Mouse (Mus musculus): ENCODE results near the gene Fkbpl. TPM values are rescaled to one million over a fixed set of nuclear protein-coding genes. Genes with fewer than 3 reads are reported as not detected.

The Fkbpl gene
- total RNA-seq, 2 experiments from 2014 or later: 5.5 to 26.2 TPM

DNA sequence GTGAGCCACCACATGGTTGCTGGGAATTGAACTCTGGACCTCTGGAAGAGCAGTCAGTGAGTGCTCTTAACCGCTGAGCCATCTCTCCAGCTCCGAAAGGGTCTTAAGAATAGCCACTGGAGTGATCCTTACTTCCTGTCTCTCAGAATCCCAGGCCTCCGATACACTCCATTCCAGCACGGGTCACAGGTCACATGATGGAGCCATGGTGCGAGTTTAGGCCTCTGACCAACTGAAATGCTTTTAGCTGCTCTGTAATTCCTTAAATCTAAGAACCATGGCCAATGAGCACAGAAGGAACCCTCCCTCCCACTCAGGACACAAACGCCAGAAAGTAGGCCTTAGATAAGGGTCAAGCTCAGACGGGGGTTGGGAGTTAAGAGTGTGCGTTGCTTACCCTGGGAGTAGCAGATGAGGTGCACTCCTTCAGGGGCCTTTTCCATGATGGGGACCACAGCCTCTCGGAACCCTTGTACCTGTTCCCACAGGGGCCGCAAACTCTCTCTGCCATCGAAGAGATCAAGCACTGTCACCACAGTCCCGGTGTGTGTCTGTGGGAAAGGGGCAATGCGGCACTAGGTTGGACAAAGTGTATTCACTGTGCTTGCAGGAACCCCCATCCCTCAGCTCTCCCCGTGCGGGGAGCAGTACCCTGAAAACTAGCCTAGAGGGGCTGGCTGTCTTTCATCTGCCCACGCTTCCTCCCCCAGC, 18.3 kb upstream of the Fkbpl start:
- no peak for ATAC-seq (replicated peaks; ENCODE audit: low FRiP score, low TSS enrichment, poor library complexity, severe bottlenecking)

DNA sequence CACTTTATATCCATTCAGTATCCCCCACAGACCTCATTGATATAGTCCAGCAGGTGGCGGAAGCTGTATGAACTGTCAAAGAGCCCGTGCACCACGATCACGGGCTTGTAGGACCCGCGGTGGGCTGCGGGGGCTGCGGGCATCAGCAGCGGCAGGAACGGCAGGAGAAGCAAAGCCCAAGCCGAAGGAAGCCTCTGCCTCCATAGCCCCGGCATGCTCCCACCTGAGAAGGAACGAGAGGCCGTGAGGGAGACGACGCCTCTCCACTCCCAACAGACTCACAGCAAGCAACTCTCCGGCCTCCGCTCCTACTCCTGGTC, 17.8 kb upstream of the Fkbpl start:
- ATAC-seq (replicated peaks; ENCODE audit: low FRiP score, low TSS enrichment, poor library complexity, severe bottlenecking): peak; percentile 48; the same call in 1 of the 2 replicates

DNA sequence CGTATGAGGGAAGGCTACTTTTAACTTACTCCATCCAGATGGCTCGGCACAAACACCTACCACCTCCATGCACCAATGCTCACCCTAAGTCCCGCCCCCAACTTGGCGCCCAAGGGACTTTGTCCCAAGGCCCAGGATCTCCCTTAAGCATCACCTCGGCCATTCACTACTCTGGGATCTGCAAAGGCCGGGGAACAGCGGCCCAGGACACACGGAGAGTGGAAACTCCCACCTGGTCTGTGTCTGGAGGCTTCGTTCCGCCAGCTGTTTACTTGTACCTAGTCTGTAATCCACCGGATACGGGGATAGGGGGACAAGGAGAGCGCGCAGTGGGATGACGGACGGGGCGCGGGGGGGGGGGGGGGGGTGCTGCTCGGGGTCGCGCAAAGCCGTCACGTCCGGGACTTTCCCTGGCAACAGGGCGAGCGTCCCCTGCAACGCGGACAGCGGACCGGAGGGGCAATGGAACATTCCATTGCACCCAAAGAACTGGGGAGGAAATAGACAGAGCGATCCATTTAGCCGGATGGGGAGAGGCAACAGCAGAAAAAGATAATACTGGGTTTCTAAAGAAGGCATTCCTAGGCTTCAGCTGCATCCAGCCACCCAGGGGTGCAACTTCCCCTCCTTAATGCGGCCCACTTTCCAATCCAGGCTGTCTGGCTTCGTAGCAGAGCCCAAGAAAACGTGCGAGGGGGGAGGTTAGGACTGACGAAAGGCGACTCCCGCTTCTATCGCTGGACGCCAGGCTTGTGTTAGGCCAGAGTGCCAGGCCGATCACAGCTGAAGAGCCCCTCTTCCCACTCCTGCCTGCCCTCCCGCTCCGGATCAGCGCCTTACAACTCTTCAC, 17.2 kb upstream of the Fkbpl start:
- ATAC-seq (replicated peaks; ENCODE audit: low FRiP score, low TSS enrichment, poor library complexity, severe bottlenecking): peak; percentile 72

DNA sequence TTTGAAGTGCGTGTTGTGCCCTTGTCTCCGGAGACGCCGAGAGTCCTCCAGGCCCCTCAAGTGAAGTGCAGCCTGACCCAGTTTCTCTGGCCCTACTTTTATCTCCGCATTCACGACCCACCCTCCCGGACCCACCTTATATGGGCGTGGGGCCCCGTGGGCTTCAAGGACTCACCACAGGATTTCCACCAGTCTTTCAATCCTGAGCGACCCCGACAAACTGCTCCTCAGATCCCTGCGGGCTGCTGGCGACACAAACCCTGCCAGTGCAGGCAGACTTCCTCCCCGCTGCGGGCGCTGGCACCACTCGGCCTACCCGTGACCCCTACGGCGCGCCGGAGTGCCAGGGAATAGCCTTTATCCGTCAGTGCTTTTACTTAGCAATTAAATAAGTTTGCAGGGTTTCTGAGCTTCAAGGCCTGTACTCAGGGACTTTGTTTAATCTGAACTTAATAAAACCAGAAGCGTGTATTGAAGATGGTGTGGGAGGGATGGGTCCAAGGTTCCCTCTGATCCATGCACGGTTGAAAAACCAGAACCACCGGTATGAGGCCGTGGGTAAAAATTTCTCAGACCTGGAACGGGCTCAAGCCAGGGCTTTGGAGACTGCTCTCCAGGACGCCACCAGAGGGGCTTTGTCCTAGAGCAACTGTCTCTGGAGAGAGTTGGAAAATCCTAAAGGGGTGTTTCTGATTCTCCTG, 16.5 kb upstream of the Fkbpl start, which contains the start of gene Ppt2:
Gene Ppt2 (minus strand): TSS at position 568 of the 701 bp plus-strand sequence.
- no peak for ATAC-seq (replicated peaks; ENCODE audit: low FRiP score, low TSS enrichment, poor library complexity, severe bottlenecking)

DNA sequence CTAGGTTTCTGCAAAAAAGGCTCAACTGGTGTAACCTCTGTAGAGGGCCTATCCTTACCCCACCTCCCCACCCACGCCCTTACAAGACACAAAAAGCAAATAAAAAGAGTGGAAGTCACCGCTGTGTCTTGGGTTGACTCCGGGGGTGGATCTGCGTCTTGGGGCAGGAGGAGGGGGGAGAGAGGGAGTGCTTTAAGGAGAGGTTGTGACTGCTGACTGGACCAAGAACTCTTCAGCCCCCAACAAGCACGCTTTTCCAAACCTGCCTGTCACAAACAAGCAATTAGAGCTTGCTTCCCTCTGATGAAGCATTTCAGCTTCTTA, 16.0 kb upstream of the Fkbpl start:
- no peak for ATAC-seq (replicated peaks; ENCODE audit: low FRiP score, low TSS enrichment, poor library complexity, severe bottlenecking)

DNA sequence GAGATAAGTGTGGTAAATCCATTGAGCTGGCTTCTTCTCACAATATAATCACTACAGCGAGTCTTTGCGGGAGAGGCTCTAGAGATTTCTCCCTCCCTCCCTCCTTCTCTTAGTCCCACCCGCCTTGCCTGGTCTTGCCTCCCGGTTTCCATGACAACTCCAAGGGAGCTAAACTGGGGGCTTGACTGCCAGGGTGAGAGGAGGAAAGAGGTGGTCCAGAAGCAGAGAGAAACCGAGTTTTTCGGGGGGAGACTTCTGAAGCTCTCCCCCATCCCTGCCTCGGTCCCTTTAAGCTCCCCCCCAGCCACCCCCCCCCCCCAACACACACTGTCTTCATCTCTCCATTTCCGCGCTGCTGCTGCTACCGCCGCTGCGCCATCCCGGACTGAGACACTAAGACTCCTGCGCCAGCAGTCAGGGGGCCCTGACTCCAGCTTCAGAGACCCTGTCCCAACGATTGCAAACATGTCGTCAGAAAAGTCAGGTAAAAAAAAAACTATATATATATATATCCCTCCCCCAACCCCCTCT, 15.3 kb upstream of the Fkbpl start, which contains the start of gene Prrt1:
Gene Prrt1 (plus strand): TSS at position 313 of the 531 bp plus-strand sequence.
- no peak for ATAC-seq (replicated peaks; ENCODE audit: low FRiP score, low TSS enrichment, poor library complexity, severe bottlenecking)

DNA sequence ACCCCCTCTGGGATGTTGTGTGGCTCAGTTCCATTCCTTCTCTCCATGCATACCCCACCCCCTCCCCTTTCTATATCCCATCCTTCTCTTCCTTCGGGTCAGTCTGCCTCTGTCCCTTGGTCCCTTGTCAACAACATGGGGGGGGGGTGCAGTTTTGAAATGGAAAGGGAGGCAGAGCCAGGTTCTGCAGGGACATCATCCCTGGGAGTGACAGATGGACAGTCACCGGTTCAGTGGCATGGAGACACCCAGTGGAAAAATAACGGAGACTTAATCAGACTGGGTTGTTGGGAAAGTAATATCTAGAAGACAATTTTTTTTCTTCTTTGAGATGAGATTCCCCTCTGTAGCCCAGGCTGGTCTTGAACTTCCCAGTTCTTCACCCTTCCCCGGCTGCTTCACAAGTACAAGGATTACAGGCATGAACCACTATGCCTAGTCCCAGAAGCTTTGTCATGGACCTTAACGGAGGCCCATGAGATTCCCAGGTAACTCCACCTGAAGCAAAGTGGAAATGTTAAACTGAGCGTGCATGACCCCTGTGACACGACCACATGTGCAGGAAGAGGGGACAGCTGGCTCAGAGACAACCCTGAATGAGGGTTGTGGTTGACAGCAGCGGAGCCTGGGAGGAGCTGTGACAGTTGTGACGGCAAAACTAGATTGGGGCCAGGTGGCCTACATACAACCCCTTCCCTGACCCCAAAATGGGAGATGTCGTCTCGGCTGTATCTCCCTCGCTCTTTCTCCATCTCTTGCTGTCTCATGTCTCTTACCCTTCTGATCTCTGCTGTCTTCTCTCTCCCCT, 14.6 kb upstream of the Fkbpl start:
- no peak for ATAC-seq (replicated peaks; ENCODE audit: low FRiP score, low TSS enrichment, poor library complexity, severe bottlenecking)

DNA sequence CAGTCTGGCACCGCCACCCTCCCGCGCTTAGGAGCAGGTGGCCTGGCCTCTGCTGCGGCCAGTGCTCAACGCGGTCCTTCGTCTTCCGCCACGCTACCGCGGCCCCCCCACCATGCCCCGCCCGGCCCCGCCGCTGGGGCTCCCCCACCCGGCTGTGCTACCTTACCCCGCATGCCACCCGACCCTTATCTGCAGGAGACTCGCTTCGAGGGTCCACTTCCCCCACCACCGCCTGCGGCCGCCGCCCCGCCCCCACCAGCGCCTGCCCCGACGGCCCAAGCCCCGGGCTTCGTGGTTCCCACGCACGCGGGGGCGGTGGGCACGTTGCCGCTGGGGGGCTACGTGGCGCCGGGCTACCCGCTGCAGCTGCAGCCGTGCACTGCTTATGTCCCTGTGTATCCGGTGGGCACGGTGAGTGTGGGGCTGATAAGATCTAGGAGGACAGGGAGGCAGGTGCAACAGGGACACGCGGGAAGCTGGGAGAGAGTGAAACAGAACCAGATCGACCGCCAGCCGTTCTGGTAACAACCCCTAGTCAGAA, 13.7 kb upstream of the Fkbpl start:
- no peak for ATAC-seq (replicated peaks; ENCODE audit: low FRiP score, low TSS enrichment, poor library complexity, severe bottlenecking)

DNA sequence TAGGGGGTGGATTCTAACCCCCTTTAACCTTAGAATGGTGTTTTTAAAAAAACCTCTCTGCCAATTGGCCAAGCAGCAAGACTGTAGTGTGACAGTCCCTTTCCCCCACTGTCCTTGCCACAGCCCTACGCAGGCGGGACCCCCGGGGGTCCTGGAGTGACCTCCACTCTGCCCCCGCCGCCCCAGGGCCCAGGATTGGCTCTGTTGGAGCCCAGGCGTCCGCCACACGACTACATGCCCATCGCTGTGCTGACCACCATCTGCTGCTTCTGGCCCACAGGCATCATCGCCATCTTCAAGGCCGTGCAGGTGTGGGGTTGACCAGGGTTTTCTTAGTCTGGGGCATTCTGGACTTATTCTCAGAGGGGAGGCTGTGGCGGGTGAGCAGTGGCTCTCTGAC, 12.9 kb upstream of the Fkbpl start:
- ATAC-seq (replicated peaks; ENCODE audit: low FRiP score, low TSS enrichment, poor library complexity, severe bottlenecking): no peak

DNA sequence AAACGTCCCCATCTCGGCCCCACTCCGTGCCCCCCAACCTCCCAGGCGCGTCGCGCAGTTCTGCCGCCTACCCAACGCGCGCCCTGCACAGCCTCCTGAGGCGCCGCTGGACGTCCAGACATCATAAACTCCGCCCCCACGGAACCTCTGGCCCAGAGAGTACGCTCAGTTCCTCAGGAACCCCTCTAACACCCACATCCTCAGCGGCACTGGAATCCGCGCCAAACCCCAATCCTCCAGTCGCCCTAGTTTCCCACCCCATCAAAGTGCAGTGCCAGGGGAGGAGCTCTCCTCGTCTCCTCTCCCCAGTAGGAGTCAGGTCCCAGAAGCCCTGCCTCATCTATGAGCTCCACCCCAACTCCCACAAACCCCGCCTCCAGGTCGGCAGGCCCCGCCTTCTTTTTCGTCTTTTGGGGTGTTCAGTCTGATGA, 12.3 kb upstream of the Fkbpl start:
- peak; percentile 91 for ATAC-seq (replicated peaks; ENCODE audit: low FRiP score, low TSS enrichment, poor library complexity, severe bottlenecking)

DNA sequence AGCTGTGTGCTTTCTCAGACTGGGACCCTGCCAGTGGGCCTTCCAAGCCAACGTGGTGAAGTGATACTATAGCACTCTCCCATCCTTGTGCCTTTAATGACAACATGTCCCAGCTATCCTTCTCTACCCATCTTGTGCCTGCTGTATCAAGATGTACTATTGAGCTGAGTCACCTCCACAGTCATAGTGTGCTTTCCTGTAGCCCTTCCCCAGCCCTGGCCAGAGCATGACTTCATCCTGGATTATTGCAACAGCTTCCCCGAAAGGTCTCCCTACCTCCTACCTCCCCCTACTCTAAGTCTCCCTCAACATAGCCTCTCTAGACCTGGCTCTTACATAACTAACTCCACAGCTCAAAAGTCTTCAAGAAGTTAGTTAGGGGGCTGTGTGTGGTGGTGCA, 8.9 kb upstream of the Fkbpl start:
- no peak for ATAC-seq (replicated peaks; ENCODE audit: low FRiP score, low TSS enrichment, poor library complexity, severe bottlenecking)

DNA sequence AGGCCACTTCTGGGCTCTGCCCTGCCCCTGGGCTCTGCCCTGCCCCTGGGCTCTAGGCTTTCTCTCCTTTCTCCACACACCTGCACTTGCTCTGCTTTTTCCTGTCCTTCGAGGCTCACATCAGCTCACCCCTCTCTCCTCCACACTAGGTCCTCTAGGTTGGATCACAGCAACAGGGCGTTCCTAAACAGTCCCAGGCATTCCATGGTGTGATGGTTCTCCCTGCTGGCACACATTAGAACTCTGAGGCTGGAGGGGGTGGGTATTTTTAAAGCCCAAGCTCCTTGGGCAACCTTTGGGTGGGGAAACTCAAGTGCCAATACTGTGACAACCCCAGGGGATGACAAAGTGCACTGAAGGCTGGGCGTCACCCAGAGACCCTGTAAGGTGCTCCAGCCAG, 7.1 kb upstream of the Fkbpl start:
- ATAC-seq (replicated peaks; ENCODE audit: low FRiP score, low TSS enrichment, poor library complexity, severe bottlenecking): no peak

DNA sequence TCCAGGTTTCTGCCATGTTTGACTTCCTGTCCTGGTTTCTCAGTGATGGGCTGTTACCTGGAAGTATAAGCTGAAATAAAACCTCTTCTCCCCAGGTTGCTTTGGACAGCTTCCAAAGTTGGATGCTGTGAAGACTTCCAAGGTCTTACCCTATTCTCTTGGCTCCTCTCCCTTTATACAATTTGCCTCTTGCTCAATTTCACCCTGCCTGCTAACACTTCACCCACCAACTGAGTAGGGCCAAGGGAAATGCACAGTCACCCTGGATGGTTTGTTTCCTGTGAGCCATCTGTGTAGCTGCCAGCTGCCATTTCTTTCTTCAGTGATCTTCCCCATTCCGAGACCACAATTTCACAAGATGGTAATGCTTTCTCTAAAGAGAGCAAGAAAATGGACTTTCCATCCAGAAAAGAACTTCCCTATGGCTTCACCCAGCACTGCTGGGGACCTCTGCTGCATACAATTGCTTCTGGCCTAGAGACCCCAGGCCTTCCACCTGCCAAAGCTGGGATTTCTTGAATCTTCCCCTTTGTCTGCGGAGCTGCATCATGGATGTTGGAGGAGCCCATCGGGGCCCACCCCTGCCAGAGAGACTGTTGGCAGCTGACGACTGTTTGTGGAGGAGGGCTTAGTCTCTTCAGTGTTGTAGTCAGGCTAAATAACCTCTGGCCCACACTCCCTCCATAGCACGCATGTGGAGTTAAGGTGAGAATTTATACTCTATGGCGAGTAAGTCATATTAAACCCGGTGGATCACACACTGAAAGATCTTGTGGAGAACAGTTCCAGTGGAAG, 4.9 kb upstream of the Fkbpl start:
- ATAC-seq (replicated peaks; ENCODE audit: low FRiP score, low TSS enrichment, poor library complexity, severe bottlenecking): no peak

DNA sequence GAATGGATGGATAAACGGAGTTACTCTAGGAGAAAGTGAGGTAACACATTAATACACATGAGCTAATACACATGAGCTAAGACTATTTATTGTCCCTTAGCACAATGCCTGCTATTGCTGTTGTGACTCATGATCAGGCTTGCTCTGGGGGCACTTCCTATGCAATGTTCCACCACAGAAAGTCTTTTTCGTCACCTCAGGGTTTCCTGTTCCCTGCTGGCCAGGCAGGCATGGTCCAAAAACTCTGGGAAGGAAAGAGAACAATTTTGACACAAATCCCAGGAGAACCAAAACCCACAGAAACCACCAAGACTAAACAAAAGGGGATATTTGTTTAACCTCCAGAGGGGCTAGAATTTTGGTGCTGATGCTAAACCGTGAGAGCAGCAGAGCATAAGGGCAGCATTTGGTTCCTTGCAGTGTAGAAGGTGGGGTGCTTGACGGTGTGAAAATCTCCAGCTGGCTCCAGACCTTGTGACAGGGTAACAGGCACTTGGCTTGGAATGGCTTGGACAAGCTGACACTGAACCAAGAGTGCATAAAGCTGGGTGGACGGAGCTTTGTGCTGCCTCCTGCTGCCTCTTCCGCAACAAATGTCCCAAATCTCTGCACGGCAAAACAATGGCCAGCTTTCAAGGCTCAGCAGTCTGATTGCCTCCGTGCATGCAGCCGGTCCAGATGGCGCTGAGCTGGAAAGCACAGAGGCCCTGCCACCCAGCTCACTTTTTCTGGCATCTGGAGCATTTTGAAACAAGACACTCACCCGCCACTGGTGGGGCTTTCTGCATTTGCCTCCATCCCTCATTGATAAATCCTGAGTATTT, 3.6 kb upstream of the Fkbpl start:
- no peak for ATAC-seq (replicated peaks; ENCODE audit: low FRiP score, low TSS enrichment, poor library complexity, severe bottlenecking)

DNA sequence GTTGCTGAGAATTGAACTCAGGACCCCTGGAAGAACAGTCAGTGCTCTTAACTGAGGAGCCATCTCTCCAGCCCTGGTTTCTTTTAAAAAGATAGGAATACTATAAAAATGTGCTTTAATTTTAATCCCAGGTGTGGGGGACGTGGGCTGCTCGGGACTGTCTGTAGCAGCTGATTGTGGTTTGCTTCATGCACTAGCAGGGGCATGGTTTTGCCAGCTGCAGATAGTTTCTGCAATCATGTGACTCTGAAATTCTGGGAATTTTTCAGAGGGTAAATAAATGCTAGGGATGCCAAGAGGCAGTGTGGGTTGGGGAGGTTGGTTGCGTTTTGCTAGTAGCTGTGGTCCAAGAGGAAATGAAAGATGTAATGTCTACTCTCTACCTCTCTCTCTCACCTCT, 2.6 kb upstream of the Fkbpl start:
- ATAC-seq (replicated peaks; ENCODE audit: low FRiP score, low TSS enrichment, poor library complexity, severe bottlenecking): no peak

DNA sequence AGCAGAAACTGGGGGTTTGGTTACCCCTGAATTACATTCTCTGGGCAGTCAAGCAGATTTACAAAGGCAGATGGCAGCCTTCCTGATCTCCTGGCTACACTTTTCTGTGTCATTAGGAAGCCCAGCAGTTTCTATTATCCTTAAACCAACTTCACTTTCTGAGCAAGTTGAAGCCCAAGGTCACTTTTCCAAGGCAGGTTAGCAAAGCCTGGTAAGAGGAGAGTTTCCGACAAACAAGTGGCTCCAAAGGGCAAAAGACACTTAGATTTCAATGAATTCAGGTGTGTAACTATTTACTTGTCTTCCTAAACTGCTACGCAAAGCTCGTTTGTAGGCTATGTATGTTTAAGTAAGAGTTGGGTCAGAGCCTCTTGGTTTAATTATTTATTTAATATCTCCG, 1.2 kb upstream of the Fkbpl start:
- no peak for ATAC-seq (replicated peaks; ENCODE audit: low FRiP score, low TSS enrichment, poor library complexity, severe bottlenecking)

DNA sequence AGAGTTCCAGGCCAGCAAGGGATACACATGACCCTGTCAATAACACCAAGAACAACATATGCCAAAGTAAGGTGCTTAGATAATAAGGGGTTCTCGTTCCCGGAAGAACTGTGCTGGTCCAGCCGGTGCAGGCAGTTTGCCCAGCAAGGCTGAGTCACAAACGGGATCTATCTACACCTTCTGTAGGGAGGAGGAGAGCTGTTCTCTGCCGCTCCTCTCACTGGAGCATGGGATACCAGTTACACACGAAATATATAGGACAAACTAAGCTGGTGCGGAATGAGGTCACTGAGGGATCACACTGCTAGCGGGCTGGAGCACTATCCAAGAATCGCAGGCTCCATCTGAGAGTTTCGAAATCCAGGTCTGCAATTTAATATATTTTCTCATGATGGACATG, 620 bp upstream of the Fkbpl start:
- ATAC-seq (replicated peaks; ENCODE audit: low FRiP score, low TSS enrichment, poor library complexity, severe bottlenecking): no peak

Measured in megakaryocyte-erythroid progenitor cell, adult 5-6 weeks (primary cell).